Mouse (Mus musculus) embryonic fibroblast, embryonic 13.5 days (primary cell): ENCODE measurements around the gene Tnrc18.

ENCODE experiments used
- CTCF ChIP-seq: IDR thresholded peaks from 2 replicates; pipeline ENCODE4 v1.5.1; 2011; ENCODE audit warnings: mild to moderate bottlenecking, control low read depth, low read length, moderate library complexity, borderline replicate concordance; ENCODE audit not compliant: insufficient read depth
- POLR2A ChIP-seq: IDR thresholded peaks from 2 replicates; pipeline ENCODE4 v1.6.1; 2011; ENCODE audit warnings: low read depth, mild to moderate bottlenecking, control low read depth, low read length, moderate library complexity

GRCm38 (mm10) chr5:142857763-142858229 lies 40.3 kb upstream of the Tnrc18 start:
- TF ChIP-seq CTCF (no peak), POLR2A (no peak)
